Mouse (Mus musculus) kidney, embryonic 14.5 days (tissue): Measurements from ENCODE around the gene Hras. TPM values are rescaled to one million over a fixed set of nuclear protein-coding genes. Genes with fewer than 3 reads are reported as not detected.

Source experiments
- microRNA counts: library from miRNA; unstranded; fragments of <30 nt; microRNA quantifications from one replicate; lab custom pipeline; 2017
- microRNA-seq: library from miRNA; unstranded; fragments of <30 nt; microRNA quantifications from one replicate; pipeline ENCODE4, GENCODE M21; 2016
- polyA plus RNA-seq: library from polyadenylated mRNA; unstranded; fragments of >200 nt; fragmentation: Nextera tagmentation; extraction: Ambion mirVana; gene quantifications from 2 replicates; pipeline ENCODE4 v1.2.1, GENCODE M21; 2014

The Hras gene
- polyA plus RNA-seq, 1 experiment from 2014 or later = 97.8 TPM

MicroRNA genes within 50 kb of the gene (microRNA counts, 519-probe panel; counts per million panel counts)
- 5,886 counts per million, percentile 59 among the panel's probes with 10 or more counts for microRNA mmu-miR-210 (lab: Ali Mortazavi, UCI)

Small RNA genes lying within 50 kb of the gene (microRNA-seq; reads per million reads assigned to microRNA genes)
- 298 reads per million, percentile 68 among the genes with 10 or more reads in this experiment for gene Mir210

Other genes starting within 250 kb of the Hras start
- 2.2 and 2.6 TPM in 2 replicates for gene Ifitm5, start 243.7 kb downstream of the Hras start, polyA plus RNA-seq
- gene Gm45717, start 238.1 kb downstream of the Hras start, polyA plus RNA-seq = not detected in 2 replicates
- gene Ifitm2, start 238.0 kb downstream of the Hras start, polyA plus RNA-seq = 1,039 and 1,151 TPM in 2 replicates
- gene Ifitm1, start 226.8 kb downstream of the Hras start, polyA plus RNA-seq = 54.4 and 61.4 TPM in 2 replicates
- gene Ifitm3, start 183.2 kb downstream of the Hras start, polyA plus RNA-seq = 154 and 166 TPM in 2 replicates
- 0.84 and 1.6 TPM in 2 replicates for gene Ifitm6, start 176.1 kb downstream of the Hras start, polyA plus RNA-seq
- not detected in 2 replicates for gene Gm17387, start 164.9 kb downstream of the Hras start, polyA plus RNA-seq
- 13.7 and 14.4 TPM in 2 replicates for gene B4galnt4, start 132.9 kb downstream of the Hras start, polyA plus RNA-seq
- 4.0 and 4.3 TPM in 2 replicates for gene Pkp3, start 115.8 kb downstream of the Hras start, polyA plus RNA-seq
- gene Sigirr, start 93.4 kb downstream of the Hras start, polyA plus RNA-seq = 9.5 and 11.7 TPM in 2 replicates
- 3.0 and 4.4 TPM in 2 replicates for gene Ano9, start 76.2 kb downstream of the Hras start, polyA plus RNA-seq
- gene Ptdss2, start 71.6 kb downstream of the Hras start, polyA plus RNA-seq = 58.4 and 63.1 TPM in 2 replicates
- 116 and 122 TPM in 2 replicates for gene Rnh1, start 21.1 kb downstream of the Hras start, polyA plus RNA-seq
- gene Lrrc56, start 152 bp upstream of the Hras start, polyA plus RNA-seq = 6.7 and 9.5 TPM in 2 replicates
- gene Lmntd2, start 20.1 kb upstream of the Hras start, polyA plus RNA-seq = 3.3 and 3.4 TPM in 2 replicates
- 52.0 and 52.9 TPM in 2 replicates for gene Rassf7, start 21.9 kb upstream of the Hras start, polyA plus RNA-seq
- 48.5 and 82.6 TPM in 2 replicates for gene Phrf1, start 34.8 kb upstream of the Hras start, polyA plus RNA-seq
- gene Irf7, start 72.5 kb upstream of the Hras start, polyA plus RNA-seq = 2.4 and 2.7 TPM in 2 replicates
- gene Cdhr5, start 82.8 kb upstream of the Hras start, polyA plus RNA-seq = 1.7 and 3.5 TPM in 2 replicates
- 40.2 and 58.1 TPM in 2 replicates for gene Sct, start 85.1 kb upstream of the Hras start, polyA plus RNA-seq
- gene Drd4, start 98.0 kb upstream of the Hras start, polyA plus RNA-seq = 1.4 and 1.6 TPM in 2 replicates
- gene Deaf1, start 133.7 kb upstream of the Hras start, polyA plus RNA-seq = 64.0 and 79.7 TPM in 2 replicates
- 36.7 and 46.8 TPM in 2 replicates for gene Tmem80, start 133.7 kb upstream of the Hras start, polyA plus RNA-seq
- 9.6 and 18.0 TPM in 2 replicates for gene Eps8l2, start 144.9 kb upstream of the Hras start, polyA plus RNA-seq
- 321 and 322 TPM in 2 replicates for gene Taldo1, start 198.2 kb upstream of the Hras start, polyA plus RNA-seq
- 50.7 and 54.5 TPM in 2 replicates for gene Gatd1, start 220.1 kb upstream of the Hras start, polyA plus RNA-seq
- gene Cend1, start 235.5 kb upstream of the Hras start, polyA plus RNA-seq = 0.46 and 1.6 TPM in 2 replicates
- 22.0 and 34.1 TPM in 2 replicates for gene Slc25a22, start 243.9 kb upstream of the Hras start, polyA plus RNA-seq